Mouse (Mus musculus) neural tube, embryonic 10.5 days (tissue): Measurements from ENCODE around the gene Map3k20.

Source experiments
- DNase-seq: peaks from one replicate; pipeline ENCODE4 v3.0.0-alpha.2; 2017; ENCODE audit warnings: low spot score; ENCODE audit errors: extremely low spot score

Gene Map3k20

DNA sequence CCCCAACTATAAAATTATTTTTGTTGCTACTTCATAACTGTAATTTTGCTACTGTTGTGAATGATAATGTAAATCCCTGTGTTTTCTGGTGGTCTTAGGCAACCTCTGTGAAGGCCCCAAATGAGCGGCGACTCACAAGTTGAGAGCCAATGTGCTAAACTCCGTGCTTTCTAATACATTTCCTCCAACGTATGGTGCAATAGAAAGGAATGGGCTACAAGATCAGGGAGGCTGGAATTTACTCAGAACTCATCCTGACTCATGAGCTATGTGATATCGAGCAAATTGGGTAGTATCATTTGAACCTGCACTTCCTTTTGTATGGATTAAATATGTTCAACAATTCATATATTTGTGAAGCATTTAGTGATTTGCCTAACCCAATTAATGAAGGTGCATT lies 4.9 kb upstream of the Map3k20 start:
- no peak for DNase-seq

DNA sequence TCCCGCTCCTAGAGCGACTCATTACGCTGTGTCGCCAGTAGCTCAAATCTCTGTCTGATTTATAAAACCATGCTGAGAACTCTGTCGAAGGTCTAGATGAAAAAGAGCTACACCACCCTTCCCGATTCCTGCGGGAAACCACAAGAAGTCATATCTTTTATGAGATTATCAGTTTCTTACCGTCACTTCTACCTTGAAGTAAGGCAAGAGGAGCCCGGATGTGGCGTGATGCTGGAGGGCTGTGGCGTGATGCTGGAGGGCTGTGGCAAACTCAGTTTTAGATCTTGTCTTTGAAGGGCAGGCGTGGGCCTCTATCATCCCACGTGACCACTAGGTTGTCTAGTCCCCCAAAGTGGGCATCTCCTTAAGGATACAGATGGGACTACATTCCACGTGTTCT lies 3.5 kb upstream of the Map3k20 start:
- DNase-seq: no peak

DNA sequence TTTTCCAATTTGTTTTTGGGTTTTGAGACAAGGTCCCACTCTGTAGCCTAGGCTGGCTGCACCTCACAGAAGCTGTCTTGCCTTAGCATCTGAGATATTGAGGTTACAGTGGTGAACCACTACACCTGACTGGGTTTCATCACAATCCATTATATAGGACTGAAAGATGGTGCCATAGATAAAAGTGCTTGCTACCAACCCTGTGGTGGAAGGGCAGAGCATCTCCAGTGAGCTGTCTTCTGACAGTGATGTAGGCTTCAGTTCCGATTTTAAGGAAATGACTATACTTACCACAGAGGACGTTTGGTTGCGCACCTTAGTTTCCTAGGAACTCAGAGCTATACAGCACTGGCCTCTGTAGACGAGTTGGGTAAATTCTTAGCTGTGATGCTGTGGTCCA lies 2.7 kb upstream of the Map3k20 start:
- DNase-seq: no peak

DNA sequence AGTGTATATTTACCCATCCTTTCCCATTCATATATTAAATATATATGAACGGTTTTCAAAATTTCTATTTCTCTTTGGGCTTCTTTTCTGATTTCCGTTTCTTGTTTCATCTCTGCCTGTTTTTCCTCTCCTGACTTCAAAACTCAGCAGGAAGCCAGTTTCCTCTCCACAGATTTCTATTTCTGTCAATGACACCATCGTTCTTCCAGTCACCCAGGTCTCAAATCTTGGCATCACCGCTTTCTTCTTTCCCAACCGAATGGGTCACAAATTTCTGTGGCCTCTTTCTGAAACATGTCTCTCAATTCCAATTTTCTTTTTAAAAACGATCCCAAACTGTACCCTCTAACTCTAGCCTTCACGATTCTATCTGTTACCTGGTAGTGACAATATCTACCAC lies 748 bp upstream of the Map3k20 start:
- no peak for DNase-seq

DNA sequence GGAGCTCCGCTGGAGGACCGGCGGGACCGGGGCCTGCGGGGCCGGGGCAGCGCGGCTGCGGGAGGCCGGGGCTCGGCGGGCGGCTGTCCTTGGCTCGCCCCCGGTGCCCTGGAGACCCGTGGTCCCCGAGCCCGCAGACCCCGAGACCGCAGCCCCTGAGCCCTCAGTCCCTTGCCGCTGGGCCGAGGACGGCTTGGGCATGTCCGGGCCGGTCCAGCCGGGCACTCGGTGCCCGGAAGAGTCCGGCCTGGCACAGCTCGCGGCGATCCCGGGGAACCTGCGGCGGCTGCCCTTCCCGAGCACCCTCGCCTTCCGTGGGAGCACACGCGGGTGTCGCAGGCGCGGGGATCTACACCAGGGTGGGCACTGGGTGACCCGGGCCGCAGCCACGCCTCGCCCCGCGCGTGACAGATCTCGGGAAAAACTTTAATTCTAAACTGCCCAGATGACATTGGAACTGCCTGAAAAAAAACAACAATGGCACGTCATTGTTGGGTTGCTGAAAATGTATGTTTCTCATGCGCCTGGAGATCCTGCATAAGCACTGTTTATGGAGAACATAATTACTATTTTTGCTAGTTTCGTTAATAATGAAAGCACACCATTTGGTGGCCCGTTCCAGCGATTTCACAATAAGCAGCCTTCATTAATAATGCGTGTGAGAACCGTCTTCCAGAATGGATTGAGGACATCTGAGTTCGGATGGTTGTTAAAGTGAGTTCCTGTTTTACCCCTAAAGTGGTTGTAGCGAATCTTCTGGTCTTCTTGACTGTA lies 638 bp downstream of the Map3k20 start:
- DNase-seq: no peak

DNA sequence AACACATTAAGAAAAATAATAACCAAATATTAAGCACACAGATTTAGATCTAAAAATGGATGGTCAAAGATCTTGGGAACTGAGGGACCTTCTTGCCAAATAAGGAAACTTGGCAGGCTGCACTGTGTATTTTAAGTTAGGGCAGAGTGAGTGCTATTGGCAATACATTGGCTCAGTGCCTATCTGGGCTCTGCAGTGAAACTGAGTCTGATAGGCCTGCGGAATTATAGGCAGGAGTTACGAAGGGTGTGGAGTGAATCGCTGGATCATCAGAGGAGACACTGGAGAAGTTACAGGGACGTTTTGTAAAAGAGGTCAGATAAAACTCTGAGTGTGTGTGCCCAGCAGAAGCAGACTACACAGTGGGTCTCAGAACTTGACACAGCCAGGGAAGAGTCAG lies 1.7 kb downstream of the Map3k20 start:
- DNase-seq: no peak

DNA sequence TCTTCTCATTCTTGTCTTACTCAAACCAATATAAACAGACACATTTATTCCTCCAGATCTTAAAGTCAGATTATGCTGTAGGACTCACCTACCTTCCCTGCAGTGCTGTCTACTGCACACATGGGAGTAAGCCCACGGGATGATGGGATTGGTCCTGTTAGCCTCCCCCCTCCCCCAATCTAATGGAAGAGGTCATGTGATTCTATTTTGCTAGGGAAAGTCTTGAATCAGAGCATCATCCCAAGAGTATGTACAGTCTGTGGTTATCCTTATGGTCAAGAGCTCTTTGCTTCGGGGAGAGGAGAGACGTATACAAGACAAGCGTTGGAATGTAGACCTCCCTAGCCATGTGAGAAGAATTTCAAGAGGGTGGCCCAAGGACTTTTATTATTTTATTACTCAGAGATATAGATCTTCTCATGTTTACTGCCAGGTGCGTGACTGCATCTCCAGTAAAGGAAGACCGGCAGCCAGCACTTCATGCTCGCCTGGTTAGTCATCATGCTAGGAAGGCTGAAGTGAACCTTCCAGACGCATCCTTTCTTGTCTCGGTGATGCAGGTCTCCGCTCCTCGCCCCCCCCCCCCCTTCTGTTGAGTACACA lies 3.6 kb downstream of the Map3k20 start:
- DNase-seq: no peak

DNA sequence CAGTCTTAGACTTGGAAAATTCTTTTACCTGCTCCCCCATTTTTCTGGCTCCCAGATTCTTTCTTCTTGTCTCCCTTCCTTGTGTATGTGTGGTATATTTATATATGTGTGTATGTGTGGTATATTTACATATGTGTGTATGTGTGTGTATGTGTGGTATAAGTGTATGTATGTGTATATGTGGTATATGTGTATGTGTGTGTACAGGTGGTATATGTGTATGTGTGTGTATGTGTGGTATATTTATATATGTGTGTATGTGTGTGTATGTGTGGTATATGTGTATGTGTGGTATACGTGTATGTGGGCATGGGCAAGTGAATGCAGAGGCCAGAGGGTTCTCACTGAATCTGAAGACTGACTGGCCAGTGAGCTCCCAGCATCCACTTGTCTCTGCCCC lies 5.7 kb downstream of the Map3k20 start:
- no peak for DNase-seq

DNA sequence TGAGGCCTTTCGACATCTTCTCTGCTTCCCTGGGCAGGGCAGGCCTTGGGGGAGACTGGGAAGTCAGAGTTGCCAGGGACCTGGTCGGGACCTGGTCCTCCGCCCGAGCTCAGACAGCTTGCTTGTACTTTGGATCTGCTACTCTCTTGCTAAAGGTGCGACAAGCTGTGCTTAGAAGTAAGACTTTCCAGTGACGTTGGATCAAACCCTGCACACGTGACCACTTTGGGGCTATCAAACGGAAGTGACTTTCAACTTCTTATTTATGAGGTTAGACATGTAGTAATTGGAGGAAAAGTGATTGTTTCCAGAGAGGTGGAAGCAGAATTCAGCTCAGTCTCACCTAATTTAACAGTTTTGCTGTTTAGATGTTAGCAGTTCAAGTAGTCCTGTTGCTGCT lies 7.1 kb downstream of the Map3k20 start:
- no peak for DNase-seq

DNA sequence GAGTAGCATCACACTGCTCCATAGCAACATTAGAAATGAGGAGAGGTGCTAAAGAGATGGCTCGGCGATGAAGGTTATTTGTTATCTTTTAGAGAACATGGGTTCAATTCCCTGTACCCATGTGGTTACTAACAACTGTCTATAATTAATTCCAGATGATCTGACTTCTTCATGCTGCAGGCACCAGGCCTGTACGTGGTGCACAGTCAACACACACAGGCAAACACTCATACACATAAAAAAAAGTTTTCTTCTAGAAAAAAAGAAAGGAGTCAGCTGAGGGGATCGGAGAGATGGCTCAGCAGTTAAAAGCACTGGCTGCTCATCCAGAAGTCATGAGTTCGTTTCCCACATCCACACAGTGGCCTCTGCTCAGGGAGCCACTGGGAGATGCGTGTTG lies 9.6 kb downstream of the Map3k20 start:
- no peak for DNase-seq

DNA sequence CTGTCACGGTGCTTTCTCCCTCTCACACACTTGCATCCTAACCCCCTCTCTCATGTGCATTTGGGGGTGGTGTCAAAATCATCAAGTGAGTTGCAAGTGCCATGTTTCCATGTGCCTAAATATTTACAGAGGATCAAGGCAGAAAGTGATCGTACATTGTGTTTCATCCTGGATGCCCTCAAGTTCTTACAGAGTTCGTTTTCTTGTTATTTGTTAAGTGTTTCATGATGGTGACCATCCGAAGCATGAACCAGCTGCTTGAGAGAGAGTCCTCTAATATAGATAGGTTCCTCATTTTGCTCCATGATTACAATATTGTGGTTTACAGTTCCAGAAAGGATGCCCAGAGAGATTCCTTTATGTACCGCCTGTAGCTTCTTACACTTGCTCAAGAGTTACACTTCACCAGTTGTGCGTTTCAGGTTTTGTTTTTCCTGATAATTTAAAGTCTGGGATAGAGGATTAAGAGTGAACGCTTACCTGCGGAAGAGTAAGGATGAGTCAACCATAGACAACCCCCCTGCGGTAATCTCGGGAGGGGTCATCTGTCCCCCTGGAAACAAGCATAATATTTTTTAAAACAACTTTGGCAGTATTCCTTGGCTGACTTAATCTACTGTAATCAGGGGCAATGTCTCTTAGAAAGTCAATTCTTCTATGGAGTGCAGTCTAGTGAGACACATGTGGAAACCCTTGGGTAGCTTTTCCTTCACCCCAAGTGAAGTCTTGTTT lies 11.7 kb downstream of the Map3k20 start:
- no peak for DNase-seq

DNA sequence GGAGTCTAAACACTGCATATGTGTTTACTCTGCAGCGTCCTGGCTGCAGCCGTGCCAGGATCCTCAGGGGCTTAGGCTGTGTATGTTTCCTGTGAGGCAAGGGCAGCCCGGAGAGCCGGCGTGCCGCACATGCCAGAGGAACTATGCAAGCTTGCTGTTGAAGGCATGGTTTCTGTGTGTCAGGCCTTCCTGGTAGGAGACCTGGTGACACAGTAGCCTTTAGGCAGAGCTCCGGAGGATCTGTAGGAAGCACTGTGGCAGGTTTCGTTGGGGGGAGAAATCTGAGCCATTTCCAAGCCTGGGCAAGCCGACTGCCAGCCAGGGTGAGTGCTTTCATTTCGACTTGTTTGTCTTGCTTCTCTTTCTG lies 12.3 kb downstream of the Map3k20 start:
- DNase-seq: no peak

DNA sequence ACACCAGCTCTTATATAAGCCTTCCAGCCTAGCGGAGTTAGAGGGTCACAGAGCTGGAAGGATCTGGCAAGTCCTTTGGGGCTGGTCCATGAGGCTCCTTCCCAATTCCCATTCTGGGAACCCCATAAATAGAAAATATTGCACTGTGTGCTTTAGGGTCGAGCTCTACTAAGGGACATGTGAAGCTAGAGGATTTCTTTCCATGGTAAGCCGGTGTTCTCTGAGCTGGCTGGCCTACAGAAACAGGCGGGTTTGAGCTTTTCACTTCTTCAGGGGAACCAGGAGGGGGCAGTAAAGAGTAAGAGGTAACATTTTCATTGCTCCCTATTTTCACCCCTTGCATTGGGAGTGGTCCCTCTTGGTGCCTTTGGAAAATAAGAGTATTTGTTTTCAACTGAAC lies 13.0 kb downstream of the Map3k20 start:
- DNase-seq: no peak

DNA sequence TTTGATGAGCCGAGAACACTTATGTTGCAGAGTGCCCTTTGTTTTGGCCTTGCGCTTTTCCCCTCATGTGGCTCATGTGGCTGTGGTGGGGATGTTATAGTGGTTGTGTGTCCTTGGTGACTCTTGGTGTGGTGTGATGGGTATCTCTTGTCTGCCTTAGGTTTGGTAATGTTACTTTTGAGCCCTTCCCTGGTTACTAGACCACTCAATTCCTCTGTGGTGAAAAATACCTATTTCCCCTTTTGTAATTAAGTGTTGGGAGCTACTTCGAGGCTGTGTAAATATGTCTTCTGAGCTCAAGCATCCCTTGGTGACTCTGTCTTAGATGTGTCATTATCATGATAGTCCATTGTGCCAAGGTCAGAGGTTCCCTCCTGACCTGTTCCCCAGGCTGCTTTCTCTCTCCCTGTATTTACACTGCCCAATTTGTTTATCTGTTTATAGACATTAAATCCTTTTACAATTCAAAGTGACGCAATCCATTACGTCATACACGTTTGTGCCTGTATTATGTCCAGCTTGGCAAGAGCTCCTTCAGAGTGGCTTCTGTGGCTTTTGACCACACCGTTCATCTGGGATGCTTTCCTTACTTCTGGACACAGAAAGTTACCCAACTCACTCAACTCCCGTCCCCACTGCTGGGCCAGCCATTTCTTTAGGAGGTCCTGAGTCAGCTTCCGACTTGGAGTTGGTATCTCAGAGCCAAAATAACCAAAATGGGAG lies 15.9 kb downstream of the Map3k20 start:
- no peak for DNase-seq

DNA sequence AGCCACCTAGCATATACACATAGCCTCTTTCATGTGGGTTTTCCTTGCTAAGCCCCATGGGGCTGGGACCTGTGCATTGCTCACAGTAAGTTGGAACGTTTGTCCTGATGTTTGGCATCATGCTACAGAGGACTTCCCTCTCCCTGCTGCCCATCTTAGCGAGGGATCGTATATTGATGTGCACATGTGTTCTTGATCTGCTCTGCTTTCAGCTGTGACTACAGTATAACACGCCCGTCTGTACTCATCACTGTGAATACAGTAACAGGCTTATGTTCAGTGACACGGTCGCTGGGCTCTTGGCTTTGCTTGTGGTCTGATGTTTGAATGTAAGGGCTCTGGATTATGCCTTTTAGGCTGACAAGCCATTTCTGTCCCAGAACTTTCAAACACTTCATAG lies 20.3 kb downstream of the Map3k20 start:
- no peak for DNase-seq

DNA sequence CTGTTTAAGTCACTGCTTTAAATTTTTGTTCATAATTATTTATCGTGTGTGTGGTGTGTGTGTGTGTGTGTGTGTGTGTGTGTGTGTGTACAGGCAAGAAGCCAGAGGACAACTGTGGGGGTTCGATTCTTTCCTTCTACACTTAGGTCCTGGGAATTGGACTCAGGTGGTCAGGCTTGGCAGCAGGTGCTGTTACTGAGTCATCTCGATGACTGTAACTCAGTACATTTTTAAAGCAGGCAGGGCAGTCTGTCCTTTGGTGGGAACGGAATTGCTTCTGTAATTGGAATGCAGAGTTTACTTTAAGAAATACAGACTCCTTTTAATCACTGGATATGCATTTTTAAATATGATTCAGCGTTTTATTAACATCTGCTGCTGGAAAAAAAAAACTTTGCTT lies 22.9 kb downstream of the Map3k20 start:
- DNase-seq: no peak

DNA sequence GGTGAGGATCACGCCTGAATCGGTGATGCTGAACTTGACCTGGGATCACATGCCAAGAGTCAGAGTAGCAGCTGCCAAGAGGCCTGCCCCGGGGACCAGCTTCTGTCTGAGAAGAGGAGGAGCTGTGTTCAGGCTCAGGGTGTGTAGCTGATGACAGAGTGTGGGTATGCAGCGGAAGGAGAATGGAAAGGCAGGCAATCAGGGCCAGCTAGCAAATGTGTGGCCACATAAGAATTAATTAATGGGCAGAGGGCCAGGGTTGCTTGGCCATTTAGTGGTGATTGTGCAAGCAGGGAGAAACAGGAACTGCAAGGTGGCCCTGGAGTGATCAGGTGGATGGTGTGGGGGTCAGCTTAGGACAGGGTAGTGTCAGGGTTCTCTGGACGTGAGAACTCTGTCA lies 23.5 kb downstream of the Map3k20 start:
- DNase-seq: no peak

DNA sequence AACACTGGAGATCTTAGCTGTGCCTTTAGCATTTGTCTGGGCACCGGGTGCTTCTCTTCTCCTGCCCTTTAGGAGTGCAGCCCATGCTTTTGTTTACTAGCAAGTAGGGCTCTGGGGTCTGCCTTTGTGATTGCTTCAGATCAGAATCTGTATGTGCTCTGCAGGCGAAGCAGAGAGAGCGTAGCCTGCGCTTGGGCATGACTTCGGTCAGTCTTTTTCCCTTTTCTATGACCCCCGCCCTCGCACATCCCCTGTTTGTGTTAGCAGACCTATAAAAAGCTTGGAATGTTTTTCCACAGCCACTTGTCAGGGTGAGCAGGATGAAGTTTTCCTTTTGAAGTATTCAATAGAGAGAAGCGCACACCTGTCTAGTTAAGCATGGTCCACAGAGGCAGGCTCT lies 26.0 kb downstream of the Map3k20 start:
- no peak for DNase-seq

DNA sequence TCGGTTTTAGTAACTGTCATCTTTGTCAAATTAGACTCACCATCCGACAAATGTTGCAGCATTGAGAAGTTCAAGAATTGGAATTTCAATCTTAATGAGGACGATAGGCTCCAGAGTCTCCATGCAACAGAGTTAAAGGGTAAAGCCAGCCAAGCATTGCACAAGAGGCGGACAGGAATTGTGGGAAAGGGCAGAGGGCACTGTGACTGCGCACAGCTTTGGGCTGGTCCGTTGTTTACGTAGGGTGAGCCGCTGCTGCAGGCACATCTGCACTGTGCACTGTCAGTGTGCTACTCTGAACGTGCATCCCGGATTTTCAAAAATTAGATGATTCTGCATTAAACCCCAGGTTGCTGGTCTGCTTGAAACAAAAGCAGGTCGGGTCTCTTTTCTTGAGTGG lies 27.9 kb downstream of the Map3k20 start:
- DNase-seq: no peak

DNA sequence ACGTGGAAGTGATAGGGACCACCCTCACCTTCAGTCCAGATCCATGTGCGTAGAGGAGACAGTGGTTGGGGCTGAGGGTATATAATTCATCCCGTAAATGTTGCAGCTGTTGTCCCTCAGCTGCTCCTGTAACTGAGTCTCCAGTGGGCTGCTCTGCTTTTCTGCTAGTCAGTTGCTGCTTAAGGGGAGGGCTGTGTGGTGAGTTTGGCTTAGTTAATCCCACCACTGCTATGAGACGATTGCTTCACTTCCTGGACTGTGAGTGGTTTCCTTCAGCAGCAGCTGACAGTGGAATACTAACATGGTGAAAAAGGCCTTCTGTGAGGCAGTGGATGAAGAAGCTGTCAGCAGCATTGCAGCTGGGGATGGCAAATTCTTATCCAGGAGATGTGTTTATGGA lies 33.0 kb downstream of the Map3k20 start:
- no peak for DNase-seq

DNA sequence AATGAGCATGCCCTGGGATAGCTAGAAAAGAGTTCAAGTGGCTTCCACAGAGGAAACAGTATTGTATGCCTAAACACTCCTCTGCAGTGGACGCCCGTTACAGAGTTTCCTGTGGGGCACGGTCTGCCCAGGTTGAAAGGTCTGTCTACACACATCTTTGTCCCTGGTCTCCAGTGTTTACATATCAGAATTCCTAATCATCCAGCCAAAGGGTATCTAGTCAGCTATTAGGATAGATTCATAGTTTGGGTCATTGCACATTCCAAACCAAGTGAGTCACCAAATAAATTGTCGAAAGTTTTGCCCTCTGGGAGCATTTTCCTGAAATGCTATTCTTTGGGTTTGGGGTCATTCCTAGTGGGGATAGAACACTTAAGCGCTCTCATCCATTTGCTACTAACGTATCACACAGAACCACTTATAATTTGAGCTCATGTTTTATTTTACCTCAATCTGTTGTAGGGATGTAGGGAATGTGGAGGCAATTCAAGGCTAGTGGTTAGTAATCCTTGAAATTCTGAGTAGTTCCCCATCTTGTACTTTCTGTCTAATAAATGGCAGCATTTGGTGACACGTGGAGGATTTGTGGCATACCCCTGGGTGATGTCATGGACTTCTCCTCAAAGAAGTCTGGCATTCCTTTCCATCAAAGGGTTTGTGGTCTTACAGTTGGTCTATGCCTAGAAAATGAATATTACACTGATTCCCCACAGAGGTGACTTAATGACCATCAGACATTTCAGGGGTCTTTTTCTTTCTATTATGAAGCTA lies 33.8 kb downstream of the Map3k20 start:
- no peak for DNase-seq
